Mouse (Mus musculus) adrenal gland, adult 2 months (tissue): ENCODE data around the gene Avpi1. TPM values are rescaled to one million over a fixed set of nuclear protein-coding genes. Genes with fewer than 3 reads are reported as not detected.

Experiments
- DNase-seq: peaks from one replicate; pipeline ENCODE4 v3.0.0; 2021
- polyA plus RNA-seq: library from polyadenylated mRNA; depleted of rRNA; stranded (reverse); fragments of >200 nt; gene quantifications from 2 replicates; pipeline ENCODE4 v1.2.3, GENCODE M21; 2012
- total RNA-seq, 2 experiments: library from RNA; stranded (reverse); gene quantifications; 2 replicates each; pipeline ENCODE4 v1.2.3; 2021

The Avpi1 gene
- total and polyA plus RNA-seq, 3 experiments = 78.6 to 112 (median 101) TPM

GRCm38 (mm10) chr19:42144541-42145167, 15.8 kb upstream of the Avpi1 start:
- peak; percentile 82 for DNase-seq

- DNase-seq = no peak
Measured at GRCm38 (mm10) chr19:42144067-42144466, 15.2 kb upstream of the Avpi1 start.

GRCm38 (mm10) chr19:42142757-42143156, 13.9 kb upstream of the Avpi1 start:
- DNase-seq = no peak

- no peak for DNase-seq
Measured at GRCm38 (mm10) chr19:42141998-42142397, 13.1 kb upstream of the Avpi1 start.

GRCm38 (mm10) chr19:42139724-42140517, 11.1 kb upstream of the Avpi1 start:
- DNase-seq = no peak

GRCm38 (mm10) chr19:42138517-42139285, 9.8 kb upstream of the Avpi1 start:
- no peak for DNase-seq

- no peak for DNase-seq
Measured at GRCm38 (mm10) chr19:42137167-42137672, 8.4 kb upstream of the Avpi1 start.

- no peak for DNase-seq
Measured at GRCm38 (mm10) chr19:42136126-42136525, 7.3 kb upstream of the Avpi1 start.

- no peak for DNase-seq
Measured at GRCm38 (mm10) chr19:42135070-42135469, 6.2 kb upstream of the Avpi1 start.

- DNase-seq = no peak
Measured at GRCm38 (mm10) chr19:42131101-42131500, 2.2 kb upstream of the Avpi1 start.

GRCm38 (mm10) chr19:42130294-42130606, 1.4 kb upstream of the Avpi1 start:
- DNase-seq = no peak

GRCm38 (mm10) chr19:42129509-42130293, 842 bp upstream of the Avpi1 start:
- DNase-seq = no peak

- no peak for DNase-seq
Measured at GRCm38 (mm10) chr19:42128052-42128740, 663 bp downstream of the Avpi1 start.

- DNase-seq = no peak
Measured at GRCm38 (mm10) chr19:42127024-42127423, 1.8 kb downstream of the Avpi1 start.

- DNase-seq = peak; percentile 86
Measured at GRCm38 (mm10) chr19:42126219-42126605, 2.6 kb downstream of the Avpi1 start.

- DNase-seq = peak; percentile 66
Measured at GRCm38 (mm10) chr19:42125501-42126218, 3.2 kb downstream of the Avpi1 start.

- DNase-seq = no peak
Measured at GRCm38 (mm10) chr19:42124684-42125083, 4.2 kb downstream of the Avpi1 start.

- peak; percentile 64 for DNase-seq
Measured at GRCm38 (mm10) chr19:42120451-42120850, 8.4 kb downstream of the Avpi1 start.

- DNase-seq = peak; percentile 64
Measured at GRCm38 (mm10) chr19:42118596-42118995, 10.3 kb downstream of the Avpi1 start.

GRCm38 (mm10) chr19:42118142-42118541, 10.7 kb downstream of the Avpi1 start:
- DNase-seq = no peak
